Mouse (Mus musculus) bone marrow macrophage, adult 2 months (primary cell): ENCODE results near the gene Mast2.

Experiments
- CTCF ChIP-seq: IDR thresholded peaks from 2 replicates; pipeline ENCODE4 v1.5.1; 2012; ENCODE audit warnings: low read depth, mild to moderate bottlenecking, low read length, moderate library complexity
- POLR2A ChIP-seq: IDR thresholded peaks from 2 replicates; pipeline ENCODE4 v1.6.1; 2012; ENCODE audit warnings: mild to moderate bottlenecking, low read depth, low read length, borderline replicate concordance

- no peak for TF ChIP-seq CTCF
- TF ChIP-seq POLR2A = no peak
Measured at GRCm38 (mm10) chr4:116402708-116403107, 61.3 kb downstream of the Mast2 start.
